Mouse (Mus musculus) layer of hippocampus, postnatal 25 days (tissue): ENCODE measurements at regions not wholly inside any gene's neighbourhood (a gene's known extent, or its start where the extent isn't known, plus 50 kb on each side); places are given as distances from the start of the nearest gene placed in this dataset.

Experiments used
- DNase-seq, 2 experiments: peaks; one replicate each; pipeline ENCODE4 v3.0.0; 2022; ENCODE audit warnings: mixed read lengths in 2 of 2, low spot score in 1 of 2; ENCODE audit errors: extremely low spot score in 1 of 2

DNA sequence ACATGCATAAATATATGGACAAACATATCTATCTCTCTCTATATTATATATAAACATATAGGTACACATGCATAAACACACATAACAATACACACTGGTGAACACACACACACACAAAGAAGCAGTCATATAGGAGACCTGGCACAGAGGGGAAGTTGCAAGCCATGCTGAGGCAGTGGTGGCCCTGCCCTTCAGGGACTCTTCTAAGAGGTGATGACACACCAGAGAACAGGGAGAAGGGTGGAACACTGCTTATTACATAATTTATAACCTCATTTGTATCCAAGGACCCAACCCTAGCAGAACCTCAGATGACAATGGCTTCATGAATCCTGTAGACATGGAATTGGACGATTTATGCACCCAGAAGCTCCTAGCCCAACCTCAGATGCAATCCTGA, 199.9 kb downstream of the Tgfb2 start:
- DNase-seq, result no peak

DNA sequence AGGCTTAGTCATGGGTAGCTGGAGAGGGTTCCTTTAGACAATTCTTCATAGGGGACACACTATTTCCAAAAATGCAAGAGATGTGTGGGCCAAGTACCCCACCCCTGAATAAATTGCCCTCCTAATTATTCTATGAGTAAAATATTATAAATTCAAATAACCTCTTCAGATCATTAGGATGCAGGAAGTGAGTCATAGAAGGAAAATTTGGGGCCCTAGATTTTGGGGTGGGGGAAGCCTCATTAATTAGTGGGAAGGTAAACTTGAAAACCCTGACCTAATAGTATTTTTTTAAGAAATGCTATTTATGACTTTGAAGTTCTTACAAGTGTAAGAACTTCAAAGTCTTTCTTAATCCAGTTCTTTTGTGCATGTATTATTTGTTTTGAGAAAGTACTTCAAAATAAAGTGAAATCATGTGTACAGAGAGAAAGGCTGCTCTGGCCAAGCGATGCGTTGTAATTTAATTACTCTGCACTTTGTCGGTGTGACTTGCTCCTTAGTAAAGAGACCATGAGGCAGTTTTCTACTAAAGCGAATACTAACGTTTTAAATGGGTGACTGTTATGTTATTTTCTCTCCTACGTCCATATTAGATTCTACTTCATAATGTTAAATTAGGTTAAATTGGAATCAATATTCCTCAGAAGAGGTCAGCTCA, 200.6 kb downstream of the Tgfb2 start:
- no peak for DNase-seq

DNA sequence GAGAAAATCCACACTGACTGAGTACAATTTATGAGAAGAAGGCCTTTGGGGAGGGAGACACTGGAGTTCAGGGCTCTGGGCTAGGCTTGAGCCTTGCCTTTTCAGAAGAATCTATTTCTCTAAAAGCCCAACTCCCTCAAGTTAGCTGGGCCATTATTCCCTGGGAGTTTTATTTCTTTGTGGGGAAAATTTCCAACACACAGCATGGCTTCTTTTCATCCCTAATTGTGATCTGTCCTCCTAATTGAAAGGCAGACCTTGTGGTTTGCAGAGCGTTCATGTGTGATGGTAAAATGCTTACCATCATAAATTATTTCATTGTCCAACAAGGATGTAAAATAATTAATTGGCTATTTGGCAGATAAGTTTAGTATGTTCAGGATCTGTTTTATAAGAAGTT, 204.1 kb downstream of the Tgfb2 start:
- no peak for DNase-seq

DNA sequence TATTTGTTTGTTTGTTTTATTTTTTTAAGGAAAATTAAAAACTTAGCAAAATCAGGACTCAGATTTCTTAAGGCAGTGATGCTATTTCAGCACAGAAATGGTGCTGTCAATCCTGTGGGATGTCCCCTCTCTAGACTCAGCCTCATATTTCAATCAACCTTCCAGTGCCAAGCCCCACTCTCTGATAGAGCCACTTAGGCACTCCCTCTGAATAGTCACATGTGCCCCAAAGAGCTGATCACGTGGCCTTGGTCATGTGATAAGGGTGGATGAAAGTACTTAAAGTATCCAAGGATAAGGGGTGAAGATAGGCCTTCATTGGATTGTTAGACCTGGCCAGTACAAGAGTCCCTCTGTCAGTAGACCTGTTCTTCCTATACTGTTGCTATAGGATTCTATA, 207.9 kb downstream of the Tgfb2 start:
- DNase-seq, result no peak

DNA sequence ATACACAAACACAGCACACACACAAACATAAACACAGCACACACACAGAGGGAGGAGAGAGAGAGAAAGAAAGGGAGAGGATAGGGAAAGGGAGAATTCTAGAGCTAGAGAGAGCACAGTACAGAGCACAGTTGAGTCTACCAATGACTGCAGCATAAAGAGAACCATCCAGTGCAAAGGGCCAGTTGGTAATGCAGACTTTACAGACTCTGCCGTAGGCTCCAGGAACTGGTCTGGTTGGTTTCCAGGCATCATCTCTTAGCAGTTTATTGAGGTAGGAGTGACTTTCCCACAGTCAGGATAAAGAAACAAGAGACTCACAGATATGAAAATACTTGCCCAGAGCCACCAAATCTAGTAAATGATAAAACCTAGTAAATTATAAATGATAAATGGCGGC, 208.5 kb downstream of the Tgfb2 start:
- DNase-seq, result no peak

DNA sequence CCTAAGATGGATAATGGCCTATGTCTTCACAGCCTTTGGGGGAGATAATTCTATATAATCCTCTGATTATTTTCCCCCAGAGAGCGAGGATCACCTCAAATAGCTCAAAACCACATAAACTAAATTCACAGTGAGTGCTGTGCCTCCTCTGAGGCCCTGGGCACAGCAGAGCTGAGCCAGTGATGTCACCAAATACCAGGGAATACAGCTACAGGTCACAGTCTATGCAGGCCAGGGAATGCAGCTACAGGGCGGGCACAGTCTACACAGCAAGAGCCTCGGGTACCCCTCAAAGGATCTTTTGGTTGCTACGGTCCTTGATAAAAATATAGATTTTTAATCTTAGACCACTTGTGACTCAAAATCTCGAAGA, 211.4 kb downstream of the Tgfb2 start:
- no peak for DNase-seq

DNA sequence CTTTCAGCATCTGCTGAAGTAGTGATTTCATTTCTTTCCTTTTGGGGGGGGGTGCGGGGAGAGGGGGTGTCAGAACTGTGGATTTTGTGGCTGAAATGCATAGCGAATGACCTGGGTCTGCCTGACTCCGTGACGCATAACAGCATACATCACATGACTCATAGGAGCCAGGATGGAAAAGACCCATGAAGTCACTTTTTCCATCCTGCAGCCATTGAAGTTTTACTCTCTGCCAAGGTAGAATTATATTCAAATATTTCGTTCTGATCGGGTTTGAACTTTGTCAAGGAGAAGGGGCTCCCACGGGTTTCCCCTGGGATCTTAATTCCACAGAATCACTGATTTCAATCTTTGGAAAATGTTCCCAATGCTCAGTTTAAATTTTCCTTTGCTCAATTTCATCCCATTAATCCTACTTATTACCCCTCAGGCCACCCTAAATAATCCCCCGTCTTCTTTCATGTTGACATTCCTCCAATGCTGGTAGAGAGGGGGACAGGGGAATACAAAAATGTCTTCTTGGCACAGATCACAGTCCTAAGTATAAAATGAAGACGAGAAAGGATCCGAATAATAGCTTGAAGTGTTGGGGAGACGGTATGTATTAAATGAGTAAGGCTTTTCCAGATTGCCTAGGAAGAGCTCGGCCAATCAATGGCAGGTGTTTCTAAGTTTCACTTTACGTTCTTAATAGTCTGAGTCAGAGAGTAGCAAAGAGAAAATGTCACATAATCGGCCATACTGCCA, 212.0 kb downstream of the Tgfb2 start:
- DNase-seq, result no peak

DNA sequence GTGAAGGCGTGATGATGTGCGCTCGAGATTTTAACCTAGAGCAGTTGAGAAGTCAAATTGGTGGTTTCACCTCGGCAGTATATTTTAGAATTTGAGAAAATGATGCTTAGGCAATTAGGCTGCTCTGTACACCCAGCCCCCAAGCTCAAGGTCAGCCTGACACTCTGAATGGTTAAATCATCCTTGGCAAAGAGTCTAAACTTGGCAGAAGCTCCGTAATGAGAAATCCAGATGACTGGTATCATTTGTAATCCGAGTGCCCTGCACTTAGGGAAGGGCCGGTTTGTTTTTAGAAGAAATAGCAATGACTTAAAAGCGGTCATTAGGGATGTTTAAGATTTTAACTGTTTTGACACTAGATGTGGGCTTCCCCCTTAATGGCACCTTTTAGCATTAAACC, 223.6 kb downstream of the Tgfb2 start:
- DNase-seq, result no peak

DNA sequence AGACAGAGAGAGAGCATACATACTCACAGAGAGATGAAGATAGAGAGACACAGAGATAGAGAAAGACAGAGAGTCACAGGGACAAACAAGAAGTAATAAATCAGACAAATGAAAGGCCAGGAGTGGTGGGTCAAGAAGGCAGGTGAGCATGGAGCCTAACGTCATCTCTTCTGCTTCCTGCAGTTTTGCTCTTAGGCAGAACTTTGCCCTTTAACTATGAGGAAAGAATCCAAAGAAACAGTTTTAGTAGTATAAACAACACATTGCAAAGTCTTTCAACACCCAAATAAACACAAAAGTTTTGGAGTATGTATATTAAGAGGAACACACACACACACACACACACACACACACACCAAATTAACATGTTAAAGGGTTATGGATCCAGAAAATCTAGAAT, 225.8 kb downstream of the Tgfb2 start:
- no peak for DNase-seq

DNA sequence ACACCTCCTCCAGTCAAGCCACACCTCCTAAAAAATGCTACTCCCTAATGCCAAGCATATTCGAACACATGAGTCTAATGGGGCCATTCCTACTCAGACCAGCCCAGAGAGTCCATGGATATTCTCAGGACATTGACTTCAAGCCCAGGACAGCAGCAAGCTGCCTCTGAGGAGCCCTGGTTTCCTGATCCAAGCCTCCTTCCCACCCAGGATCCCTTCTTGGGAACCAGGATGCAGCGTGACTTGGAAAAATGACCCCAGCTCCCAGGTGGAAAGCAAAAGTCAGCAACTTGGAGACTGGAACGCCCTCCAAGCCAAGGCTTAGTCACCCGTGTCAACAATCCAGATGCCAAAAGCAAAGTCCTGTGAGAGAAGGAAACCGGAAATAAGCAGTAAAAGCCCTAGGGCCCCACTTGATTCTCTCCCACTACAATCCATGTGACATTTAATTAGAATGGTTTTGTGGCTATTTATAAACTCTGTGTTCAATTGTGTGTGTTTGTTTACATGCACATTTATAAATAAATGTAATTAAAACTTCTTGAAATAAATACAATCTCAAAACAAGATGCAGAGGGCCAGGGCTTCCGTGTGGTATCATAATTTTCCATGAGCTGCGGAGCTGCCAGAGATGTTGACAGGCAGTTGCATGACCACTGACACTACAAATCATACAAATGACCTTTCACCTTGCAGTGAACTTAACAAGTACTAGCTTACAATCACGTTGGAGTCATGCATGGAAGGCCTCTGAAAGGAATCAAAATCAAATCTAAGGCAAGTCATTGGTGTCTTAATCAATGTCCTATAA, 227.2 kb downstream of the Tgfb2 start:
- DNase-seq, result no peak

DNA sequence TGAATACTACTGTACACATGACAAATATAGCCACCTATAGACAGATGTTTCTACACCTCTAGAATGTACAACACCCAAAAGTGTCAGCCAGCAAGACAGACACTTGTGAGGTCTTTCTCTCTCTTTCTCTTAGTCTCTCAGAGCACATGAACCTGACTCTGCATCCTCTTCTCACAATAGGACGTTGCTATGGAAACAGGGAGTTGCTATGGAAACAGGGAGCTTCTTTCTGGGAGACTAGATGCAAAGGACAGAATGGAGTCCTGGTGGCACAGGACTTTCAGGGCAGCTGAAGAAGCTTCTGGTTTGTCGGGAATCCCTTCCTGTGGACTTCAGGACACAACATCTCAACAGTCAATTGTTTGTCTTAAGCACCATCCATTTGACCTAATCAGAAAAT, 230.9 kb downstream of the Tgfb2 start:
- peak in 1 of 2 experiments; percentile 28 for DNase-seq

DNA sequence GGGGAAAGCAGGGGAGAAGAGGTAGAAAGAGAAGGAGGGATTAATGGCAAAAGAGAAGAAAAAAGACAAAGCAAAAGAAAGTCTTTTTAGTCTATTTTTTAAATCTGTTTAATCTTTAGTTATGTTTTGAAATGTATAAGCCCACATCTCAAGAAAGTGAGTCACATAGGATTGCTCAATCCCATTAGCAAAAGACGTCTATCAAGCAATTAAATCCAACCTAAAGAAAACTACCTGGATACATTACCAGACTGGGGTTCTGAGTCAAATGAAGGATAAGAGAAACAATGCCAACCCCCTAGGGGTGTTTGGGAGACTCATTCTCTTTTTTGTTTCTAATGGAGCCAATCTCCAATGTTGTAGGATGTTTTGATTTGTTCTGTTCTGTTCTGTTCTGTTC, 231.4 kb downstream of the Tgfb2 start:
- no peak for DNase-seq

DNA sequence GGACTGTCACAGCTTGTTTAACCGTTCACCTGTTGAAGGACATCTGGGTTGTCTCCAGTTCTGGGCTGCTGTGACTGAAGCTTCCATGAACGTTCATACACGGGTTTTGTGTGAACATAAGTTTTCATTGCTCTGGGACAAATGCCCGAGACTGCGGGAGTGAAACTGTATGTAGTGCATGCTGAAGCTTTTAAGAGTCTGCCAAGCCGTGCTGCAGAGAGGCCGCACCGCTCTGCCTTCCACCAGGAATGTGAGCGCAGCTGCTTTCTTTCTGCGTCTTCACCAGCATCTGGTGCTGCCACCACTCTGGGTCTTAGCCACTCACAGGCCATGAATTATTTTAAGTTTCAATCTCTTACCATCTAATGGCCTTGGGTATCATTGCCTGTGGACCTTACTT, 232.8 kb downstream of the Tgfb2 start:
- DNase-seq, result no peak

DNA sequence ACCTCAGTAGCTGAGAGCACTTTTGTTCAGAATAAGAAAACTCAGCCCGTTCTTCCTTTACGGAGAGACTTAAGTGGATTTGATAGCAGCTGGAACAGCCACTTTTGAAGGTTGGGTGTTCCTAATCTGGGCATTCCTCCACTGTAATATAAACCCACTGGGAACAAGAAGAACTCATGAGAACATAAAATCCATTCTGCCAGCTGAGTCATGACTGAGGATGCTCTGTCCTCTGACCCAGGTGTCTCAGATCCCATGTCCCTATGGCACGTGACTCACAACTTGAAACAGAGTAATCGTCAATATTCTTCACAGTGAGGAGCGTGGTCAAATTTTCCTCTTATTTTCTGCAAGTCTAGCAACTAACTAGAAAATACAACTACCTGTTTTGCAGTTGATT, 240.3 kb downstream of the Tgfb2 start:
- no peak for DNase-seq

DNA sequence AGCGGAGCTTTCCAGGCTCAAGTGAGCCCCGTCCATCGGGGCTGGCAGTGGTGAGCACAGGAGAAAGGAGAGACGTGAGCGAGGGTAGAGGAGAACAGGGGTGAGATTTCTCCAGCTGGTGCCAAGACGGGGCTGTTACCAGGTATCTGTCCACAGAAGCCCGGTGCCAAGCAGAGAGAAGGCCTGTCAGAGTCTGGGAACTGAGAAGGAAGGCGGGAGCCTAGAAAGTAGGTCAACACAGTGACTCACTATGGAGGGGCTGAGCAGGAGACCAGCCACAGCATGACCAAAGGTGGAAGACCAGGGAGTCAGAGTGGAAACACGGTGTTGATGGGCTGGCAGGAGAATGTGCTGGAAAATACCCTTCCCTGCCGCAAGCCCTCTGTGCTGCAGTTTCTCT, 245.0 kb downstream of the Tgfb2 start:
- DNase-seq, result no peak

DNA sequence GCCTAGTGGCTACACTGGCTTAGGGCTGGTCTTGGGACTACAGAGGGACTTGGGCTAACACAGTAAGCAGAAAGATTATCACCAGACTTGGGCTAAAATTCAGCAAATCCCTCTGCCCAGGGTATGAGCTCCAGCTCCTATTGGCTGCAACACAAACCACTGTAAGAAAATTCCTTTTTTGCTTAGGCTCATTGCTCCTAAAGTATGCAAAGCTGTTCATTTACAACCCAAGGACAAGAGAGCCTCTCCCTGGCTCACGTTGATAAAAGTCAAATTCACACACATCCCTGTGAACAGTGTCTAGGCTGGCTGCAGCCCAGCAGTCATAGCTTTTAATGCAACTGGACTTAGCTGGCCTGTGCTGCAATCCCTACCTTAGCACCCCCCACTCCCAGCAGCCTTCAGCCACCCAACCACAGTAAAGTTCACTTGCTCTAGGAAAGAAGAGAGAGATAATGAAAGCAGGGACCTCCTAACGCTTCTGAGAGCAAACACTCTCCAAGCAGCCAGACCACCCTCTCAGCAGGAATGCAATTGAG, 247.6 kb downstream of the Tgfb2 start:
- no peak for DNase-seq

DNA sequence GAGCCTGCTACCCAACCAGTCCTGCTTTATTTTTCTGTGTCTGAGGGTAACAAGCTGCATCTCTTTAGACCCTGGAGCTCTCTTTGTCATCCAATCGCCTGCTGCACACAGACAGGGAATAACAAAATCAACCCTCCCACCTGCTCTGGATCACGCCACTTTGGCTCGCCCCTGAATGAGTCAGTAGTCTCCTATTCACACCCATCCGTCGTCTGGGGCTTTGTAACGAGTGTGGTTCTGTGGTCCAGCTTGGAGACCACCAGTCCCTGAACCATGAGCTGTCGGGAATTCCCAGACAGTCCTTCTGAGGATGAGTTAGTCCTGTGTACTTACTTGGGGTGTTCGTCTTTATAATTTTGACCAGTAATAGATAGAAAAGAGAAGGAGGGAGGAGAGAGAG, 248.7 kb downstream of the Tgfb2 start:
- DNase-seq, result no peak

DNA sequence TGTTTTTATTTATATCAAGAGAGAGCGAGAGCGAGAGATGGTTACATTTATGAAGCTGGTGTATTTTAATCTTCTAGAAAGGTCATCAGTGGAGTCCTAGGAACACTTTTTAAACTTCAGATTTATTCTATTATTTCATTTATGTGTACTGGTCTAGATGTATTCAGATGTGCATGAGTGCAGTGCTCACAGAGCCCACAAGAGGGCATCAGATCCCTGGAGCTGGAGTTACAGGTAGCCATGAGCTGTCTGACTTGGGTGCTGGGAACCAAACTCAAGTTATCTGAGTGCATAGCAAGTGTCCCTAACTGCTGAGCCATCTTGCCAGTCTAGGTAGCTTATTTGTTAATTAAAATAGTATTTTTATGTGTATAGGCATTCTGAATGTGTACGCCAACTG, 249.7 kb downstream of the Tgfb2 start:
- DNase-seq, result no peak

DNA sequence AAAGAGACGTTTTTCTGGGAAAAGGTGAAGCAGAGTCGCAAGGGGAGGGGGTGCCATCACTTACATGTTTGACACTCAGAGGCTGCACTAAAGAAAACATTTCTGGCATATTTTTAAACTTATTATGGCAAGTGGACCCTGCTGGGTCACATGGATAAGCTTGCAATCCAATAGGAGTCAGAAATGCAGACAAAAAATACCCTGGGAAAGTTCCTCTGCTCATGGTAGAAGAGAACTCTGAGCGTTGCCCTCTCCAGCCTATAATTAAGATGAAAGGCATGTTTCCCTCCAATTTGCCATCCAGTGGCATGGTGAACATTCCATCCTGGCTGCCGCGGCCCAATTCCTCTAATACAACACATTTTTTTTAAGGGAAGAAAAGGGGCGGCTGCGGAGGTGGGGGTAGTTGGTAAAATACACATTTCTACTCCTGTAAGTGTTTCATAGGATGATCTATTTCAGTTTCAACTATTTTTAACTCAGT, 250.6 kb downstream of the Tgfb2 start:
- DNase-seq, result no peak

DNA sequence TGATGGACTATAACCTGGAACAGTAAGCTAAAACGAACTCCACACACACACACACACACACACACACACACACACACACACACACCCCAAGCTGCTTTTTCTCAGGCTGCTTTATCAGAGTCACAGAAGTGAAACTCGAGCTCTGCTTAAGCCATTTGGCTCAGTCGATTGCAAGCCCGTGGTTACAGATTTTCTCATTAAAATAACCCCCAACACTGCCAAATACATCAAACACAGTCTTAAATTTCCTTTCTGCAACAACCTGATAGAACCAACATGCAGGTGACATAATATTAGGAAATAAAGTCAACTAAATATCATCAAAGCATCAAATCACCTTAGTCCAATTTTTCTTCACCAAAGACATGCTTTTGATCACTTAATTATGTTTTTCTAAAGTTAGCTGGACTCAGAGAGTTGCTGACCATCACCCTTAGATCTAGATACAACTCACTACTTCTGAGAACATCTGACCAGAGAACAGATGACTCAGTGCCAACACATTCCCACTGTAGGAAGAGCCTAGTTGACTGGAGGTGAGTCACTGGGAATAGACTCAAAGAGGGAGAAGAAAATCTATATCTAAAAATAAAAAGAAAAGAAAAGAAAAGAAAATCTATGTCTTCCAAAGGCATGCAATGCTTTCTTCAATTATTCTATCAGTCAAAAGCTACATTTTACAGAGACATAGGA, 251.2 kb downstream of the Tgfb2 start:
- no peak for DNase-seq
